Mouse (Mus musculus): ENCODE data around the gene Iqub.

Gene Iqub

DNA sequence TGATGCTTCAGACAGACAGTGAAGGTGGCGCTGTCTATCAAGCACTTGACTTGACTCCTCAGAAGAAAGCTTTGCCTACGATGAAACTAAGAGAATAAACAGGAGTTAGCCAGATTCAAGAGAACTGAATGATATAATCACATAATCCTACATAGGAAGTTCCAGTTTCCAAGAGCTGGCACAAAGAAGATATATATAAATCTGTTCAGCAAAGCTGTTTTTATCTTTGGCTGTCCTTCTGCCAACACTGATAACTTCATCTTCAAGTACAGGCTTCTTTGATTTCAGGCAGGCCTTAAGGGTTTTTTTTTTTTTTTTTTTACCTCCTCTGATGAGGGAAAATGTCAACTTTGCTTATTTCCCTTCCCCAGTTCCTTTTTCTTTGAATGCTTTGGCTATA, 44.7 kb downstream of the Iqub start:
- DNase-seq: no peak

DNA sequence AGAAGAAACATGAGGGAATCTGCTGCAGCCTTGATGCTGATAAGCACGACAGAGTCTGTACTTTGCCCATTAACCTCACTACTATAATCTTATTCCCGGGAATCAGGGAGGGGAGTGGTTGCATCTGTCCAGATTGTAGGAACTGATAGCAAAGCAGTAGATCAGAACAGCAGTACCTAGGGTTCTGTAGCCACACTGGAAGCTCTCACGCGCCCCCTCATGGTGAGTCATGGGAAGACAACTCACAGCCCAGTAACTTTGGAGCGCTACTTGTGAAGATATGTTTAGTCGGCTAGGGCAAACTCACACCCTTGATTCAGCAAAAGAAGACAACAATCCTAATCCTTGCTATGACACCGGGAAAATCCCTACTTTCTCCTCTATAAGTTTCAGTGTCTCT, 58.8 kb downstream of the Iqub start:
- peak; percentile 20 for DNase-seq

DNA sequence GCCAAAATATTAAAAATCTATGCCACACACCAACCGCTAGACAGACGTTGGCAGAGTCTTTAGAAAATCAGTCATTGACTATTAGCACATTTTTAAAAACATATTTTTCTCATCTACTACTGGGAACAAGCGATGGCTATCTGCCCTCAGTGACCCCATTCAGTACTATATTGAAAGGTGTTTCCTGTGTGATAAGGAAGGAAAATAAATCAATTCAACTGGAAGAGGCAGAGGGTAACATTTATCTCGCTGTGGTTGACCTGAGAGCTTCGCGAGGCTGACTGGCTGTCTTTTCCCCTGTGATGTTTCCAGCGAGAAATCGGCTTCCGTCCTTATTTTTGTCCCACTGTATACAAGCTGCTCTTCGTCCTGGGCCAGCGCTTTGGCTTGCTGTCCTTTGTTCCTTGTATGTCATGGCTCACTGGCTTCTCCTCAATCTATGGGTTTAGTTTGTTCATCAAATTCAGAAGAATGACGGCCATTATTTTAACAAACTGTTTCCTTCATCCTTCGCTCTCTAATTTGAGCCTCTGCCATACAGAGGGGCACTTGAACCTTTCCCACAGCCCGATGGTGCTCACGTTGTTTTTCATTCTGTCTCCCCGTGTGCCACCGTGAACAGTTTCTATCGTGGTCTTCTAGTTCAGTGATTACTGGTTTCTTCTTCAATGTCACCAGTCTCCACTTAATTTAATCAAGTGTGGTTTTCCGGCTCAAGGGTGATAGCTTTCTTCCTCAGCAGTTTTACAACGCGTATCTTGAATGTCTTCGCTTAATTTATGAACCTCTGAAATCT, 63.6 kb downstream of the Iqub start:
- DNase-seq: no peak

DNA sequence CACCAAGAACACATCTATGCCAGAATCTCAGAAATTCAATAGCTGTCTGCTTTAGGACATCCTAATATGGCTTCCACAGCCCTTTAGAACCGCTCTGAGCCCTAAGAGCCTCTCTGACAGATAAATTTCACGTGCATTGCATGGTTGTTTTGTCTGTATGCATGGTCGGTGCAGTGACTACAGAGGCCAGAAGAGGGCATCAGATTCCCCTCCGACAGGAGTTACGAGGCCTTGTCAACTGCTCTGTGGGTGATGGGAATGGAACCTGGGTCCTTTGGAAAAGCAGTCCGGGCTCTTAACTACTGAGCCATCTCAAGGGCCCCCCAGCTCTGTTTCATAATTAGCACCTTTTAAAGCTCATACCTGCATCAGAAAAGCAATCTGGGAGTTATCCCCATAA, 64.6 kb downstream of the Iqub start:
- no peak for DNase-seq

DNA sequence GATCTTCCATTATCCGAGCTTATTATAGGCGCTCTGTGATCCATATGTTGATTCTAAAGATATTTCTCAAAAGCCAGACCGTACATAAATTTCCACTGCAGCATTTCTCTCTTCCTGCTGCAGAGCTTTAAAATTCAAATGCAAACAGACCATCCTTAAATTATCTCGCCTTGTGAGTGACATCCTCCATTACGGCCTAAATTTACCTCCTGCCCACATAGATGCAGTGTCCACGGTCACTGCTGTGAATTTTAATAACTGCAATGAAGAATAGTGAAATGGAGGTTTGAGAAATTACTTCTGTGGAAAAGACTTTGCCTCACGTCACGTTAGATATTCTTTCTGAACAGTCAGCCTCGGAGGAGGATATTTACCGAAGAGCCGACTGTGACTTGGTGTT, 98.8 kb downstream of the Iqub start:
- DNase-seq: no peak

DNA sequence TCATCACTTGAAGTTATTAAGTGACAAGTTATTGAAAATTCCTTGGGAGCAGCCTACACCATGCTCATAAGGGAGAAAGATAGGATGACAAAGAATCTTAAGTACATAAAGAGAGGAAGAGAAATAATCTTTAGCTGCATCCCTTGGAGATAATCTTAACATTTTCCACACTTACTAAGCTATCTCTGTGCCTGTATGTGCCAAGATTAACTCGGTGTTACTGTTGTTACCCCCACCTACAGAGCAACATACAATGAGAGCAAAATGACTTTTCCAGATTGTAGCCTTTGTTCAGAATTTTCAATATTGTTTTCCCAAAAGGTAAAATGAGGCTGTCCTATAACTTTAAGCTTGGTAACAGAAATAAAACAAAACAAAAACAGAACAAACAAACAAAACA, 99.4 kb downstream of the Iqub start:
- DNase-seq: no peak

DNA sequence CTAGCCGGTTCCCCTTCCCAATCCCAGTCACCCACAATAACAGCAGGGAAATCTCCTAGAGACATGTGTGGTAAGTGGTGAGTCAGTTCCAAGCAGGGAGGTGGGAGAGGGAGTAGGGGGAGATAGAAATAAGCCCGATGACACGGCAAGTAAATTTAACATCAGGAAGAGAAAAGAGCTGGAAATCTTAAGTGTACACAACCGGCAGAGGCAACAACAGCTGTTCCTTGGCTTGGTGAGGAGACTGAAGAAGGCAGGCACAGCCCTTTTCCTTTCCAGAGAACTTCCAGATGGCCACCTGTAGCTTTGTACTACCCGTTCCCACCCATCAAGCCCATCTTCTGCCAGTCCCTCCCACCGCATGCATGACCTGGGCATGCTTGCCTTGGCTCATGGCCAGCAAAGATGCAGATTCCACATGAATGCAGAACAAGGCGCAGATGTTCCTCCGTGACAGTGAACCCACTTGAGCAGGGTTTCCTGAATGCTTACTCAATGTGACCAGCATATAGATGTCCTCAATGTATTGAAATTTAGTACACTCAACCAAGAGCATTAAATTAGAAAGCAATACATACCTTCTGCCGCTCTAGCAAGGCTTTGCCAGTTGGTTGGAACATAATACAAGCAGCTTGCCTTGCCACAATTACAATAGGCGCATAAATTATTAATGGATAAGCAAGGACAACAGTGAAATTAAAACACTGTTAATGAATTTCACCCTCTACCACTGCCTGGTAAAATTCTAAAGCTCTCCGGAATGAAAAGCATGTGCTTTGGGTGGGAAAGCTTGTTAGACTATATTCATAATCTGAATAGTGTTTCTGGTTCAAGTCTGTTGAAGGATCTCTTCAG, 106.1 kb downstream of the Iqub start:
- no peak for DNase-seq

DNA sequence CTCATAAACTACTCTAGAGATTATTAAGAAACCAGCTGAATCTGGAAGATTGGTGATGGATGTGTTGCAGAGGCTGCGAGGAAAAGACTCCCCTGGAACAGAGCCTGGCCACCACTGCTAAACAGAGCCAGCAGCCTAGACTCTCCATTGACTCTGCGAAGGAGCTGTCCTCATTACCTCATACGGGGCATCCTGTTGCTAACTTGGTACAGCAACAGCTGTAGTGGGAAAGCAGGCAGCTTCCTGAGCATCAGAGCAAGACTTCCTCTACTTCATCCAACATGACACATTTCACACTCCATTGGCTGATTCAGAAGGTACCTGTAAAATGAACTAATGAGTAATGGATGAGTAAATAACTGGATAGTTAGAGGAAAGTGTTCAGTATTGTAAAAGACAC, 107.1 kb downstream of the Iqub start:
- DNase-seq: no peak

DNA sequence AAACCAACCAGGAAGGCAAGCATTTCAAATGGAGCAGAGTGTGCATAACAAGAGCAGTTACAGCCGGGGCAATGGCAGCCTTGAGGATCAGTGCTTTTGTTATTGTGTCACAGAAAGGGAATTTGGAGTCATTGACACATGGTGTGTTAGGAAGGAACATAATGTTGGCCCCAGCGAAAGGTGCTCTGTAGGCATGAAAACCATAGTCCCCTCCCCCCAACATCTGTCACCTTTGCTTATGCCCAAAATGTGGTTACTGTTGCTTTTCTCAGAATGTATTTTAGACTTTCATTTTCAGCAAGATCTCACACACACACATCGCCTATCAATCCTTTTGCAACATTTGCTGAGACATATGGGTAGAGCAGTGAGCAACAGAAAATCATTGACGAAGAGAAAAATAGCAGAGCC, 117.6 kb downstream of the Iqub start:
- no peak for DNase-seq
